8 mouse cellular contexts compared by ENCODE assay signal in genomic region chr4:135272640-135273306, GRCm38 (mm10). TPM values are rescaled to one million over a fixed set of nuclear protein-coding genes. Genes with fewer than 3 reads are reported as not detected.
A peak's percentile ranks its signal among the peaks of the same experiment; 100 is the strongest.
DNase-seq lines count a peak whose midpoint lies in the region; ATAC-seq lines count a peak whose summit lies in the region.

Gene Clic4, minus strand, starts transcription at chr4:135272814.

- DNase-seq in WW6 (ENCODE audit: low read depth, low spot score), result peak; percentile 98
- peak; percentile 96 for DNase-seq in cerebellum, postnatal 4 days (ENCODE audit: low spot score in 2 of 2)
- DNase-seq in gastrocnemius, adult 18-20 months (ENCODE audit: low spot score), result peak; percentile 99
- peak; percentile 91 to 92 for DNase-seq in left cerebral cortex, adult 18-20 months (ENCODE audit: low spot score in 2 of 2)
- peak; percentile 97 for DNase-seq in right cerebral cortex, adult 18-20 months
- peak; percentile 99 for DNase-seq in urinary bladder, postnatal 10 days (ENCODE audit: low spot score)

- H3K36me3 ChIP-seq in hindbrain, embryonic 16.5 days (ENCODE audit: control insufficient read depth, insufficient read depth, low read length), result no peaks in the 10 kb centered on the region
- no peaks in the 10 kb centered on the region for H3K36me3 ChIP-seq in macrophage (ENCODE audit: inconsistent target)

- H3K4me3 ChIP-seq in hindbrain, embryonic 16.5 days (ENCODE audit: low read length), result peak within 1 kb of the TSS; percentile 55
- peak within 1 kb of the TSS; percentile 92 for H3K4me3 ChIP-seq in macrophage (ENCODE audit: inconsistent target)

- peak; percentile 98 for ATAC-seq in hindbrain, embryonic 16.5 days

- peaks cover 43% of the 10 kb centered on the region for H3K79me2 ChIP-seq in macrophage (ENCODE audit: inconsistent target)

- no peaks in the 10 kb centered on the region for H3K9me3 ChIP-seq in hindbrain, embryonic 16.5 days (ENCODE audit: control insufficient read depth, low read length)

- H3K27ac ChIP-seq in hindbrain, embryonic 16.5 days (ENCODE audit: low read depth, low read length), result peak within 1 kb of the TSS; percentile 88
- peak within 1 kb of the TSS; percentile 84 for H3K27ac ChIP-seq in macrophage

- under 1% methylated on average over 55 of the region's 64 CpGs for WGBS in hindbrain, embryonic 16.5 days
- under 1% methylated on average over 62 of the region's 64 CpGs for WGBS in macrophage (ENCODE audit: missing documents)

- peak within 1 kb of the TSS; percentile 83 for H3K9ac ChIP-seq in hindbrain, embryonic 16.5 days (ENCODE audit: low read depth, low read length)

- H3K4me1 ChIP-seq in hindbrain, embryonic 16.5 days (ENCODE audit: control insufficient read depth, insufficient read depth, low read depth, low read length), result peaks cover 16% of the 10 kb centered on the region

- no peaks in the 10 kb centered on the region; the same call in 1 of the 2 replicates for H3K27me3 ChIP-seq in hindbrain, embryonic 16.5 days (replicated peaks; ENCODE audit: control insufficient read depth, insufficient read depth, low read length)

- H3K4me2 ChIP-seq in hindbrain, embryonic 16.5 days (ENCODE audit: low read length), result peak within 1 kb of the TSS; percentile 71

RNA-seq across cellular contexts. Expression of gene Clic4, which starts in this region (rescaled TPM):
- total RNA-seq in gastrocnemius, adult 18-20 months (2021), result 10 to 100 TPM; 27.6 to 40.4 TPM
- polyA plus RNA-seq in hindbrain, embryonic 16.5 days (2015; fragmentation: Nextera tagmentation; extraction: Ambion mirVana), result 56.1 and 71.0 TPM in 2 replicates
- total RNA-seq in left cerebral cortex, adult 18-20 months (2021), result 10 to 100 TPM; 30.2 to 35.7 TPM
- 1,000 to 10,000 TPM in 4 of 26 experiments, 100 to 1,000 TPM in 12, 10 to 100 TPM in 10; 44.7 to 1,202 (median 255) TPM for total RNA-seq in macrophage (2018; cell fraction: chromatin; rRNA removed)
- total RNA-seq in macrophage (2018; cell fraction: cytosol; rRNA removed), result 1,000 to 10,000 TPM in 1 of 26 experiments, 100 to 1,000 TPM in 25; 181 to 1,494 (median 243) TPM
- total RNA-seq in macrophage (2018; cell fraction: nucleus; rRNA removed), result 1,000 to 10,000 TPM in 4 of 26 experiments, 100 to 1,000 TPM in 21, 10 to 100 TPM in 1; 96.8 to 1,122 (median 483) TPM
- polyA plus RNA-seq in macrophage (2018), result 149 to 188 TPM (median 173 TPM) in 3 replicates

Comparison
In these comparisons a context has a peak if more than half of its experiments do, and no peak if none do; other contexts are left out.
1. Peak in every context shown above with its lines: DNase-seq, ATAC-seq, H3K4me3 ChIP-seq and H3K27ac ChIP-seq.